Mouse (Mus musculus) urinary bladder, adult 18-20 months (tissue): ENCODE measurements around the gene Ankrd53.

Experiments used
- DNase-seq, 2 experiments: peaks; one replicate each; pipeline ENCODE4 v3.0.0; 2022; ENCODE audit warnings: low spot score in 2 of 2, mixed read lengths in 2 of 2

Gene Ankrd53

DNA sequence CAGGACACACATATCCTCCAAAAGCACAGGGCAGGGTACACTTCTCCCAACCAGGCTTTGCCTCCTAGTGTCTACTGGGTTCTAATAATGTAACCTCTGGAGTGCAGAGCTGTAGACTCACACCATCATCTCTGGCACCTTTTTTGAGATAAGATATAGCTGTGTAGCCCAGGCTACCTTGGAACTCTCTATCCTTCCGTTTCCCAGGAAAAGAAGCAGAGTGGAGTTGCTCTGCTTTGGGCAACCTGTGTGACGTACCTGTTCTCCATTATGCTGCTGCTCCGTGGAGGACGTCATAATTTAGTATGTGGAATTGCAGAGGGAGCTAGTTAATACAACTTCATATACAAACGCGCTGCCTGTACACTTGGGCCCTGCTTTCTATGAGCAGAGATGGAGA is at the start of gene Ankrd53:
Gene Ankrd53 (plus strand): TSS at position 301 of the 400 bp plus-strand sequence.
- DNase-seq = no peak

DNA sequence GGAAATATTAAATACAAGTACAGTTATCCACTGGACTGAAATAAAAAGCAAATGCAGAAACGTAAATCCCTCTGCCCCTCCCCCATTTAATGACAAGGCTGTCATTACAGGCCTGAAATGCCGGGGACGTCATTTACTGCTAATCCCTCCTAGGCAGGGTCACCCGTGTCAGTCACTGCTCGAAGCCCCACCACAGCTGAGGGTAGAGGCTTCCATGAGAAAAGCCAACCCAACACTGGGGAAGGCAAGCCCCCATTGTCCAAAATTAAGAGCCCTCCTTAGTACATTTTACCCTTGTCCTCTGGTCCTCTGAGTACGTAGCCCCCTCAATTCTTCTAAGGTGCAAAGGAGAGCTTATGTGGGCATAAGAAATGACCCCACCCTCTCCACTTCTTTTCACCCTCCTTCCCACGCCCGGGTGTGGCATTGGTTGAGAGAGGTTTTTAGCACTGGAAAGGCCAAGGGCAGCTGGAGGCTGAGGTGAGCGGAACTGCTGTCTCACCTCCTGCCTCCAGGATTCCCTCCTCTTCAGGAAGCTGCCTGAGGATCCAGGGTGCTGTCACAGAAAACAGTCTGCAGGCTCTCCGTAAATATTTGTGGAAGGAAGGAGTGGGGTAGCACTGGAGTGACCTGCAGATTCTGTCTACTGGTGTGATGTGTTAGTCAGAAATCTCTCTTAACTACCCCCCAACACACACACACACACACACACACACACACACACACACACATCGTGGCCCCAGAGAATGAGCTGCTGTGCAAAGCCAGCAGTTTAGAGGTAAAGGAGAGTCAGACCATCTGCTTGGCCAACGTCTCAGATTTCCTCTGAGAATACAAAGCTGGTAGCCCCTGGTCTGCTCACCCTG is 48.9 kb upstream of the Ankrd53 start:
- DNase-seq = no peak

DNA sequence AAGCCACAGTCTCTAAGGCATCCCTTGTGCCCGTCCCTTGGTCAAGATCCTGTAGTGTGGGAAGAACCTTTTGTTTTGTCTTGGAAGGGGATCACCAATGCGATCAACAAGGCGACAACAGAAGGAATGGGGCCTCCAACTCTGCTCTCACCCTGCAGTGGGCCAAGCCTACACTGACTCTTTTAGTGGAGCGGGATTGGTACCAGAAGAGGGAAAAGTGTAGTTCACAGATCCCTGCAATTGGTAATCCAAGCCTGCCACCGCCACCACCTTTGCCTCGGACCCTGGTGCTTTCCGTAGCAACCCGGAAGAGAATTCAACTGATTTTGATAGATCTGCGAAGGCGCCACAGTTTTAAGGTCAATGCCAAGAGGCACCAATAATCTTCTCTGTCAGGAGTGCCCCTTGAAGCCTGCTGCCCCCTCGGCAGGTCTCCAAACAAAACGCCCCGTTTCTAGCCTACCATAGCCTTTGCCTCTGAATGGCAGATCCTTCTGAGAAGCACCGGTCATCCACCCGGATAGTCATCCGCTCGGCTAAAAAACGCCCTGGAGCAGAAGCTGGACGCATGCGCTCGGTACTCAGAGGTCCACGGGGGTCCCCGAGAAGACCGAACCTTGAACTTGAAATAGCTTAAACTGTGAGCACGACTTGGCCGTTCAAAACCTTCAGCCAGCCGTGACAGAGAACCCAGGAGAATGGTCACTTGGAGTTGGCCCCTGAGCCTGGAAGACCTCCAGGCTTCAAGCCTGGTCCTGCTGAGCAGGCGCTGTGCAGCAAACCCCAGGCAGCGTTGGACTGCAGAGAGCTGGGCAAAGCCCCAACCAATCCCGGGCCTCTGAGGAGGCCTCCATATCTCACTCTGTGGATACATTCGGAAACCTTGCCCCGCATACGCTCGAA is 48.0 kb upstream of the Ankrd53 start:
- DNase-seq = no peak

DNA sequence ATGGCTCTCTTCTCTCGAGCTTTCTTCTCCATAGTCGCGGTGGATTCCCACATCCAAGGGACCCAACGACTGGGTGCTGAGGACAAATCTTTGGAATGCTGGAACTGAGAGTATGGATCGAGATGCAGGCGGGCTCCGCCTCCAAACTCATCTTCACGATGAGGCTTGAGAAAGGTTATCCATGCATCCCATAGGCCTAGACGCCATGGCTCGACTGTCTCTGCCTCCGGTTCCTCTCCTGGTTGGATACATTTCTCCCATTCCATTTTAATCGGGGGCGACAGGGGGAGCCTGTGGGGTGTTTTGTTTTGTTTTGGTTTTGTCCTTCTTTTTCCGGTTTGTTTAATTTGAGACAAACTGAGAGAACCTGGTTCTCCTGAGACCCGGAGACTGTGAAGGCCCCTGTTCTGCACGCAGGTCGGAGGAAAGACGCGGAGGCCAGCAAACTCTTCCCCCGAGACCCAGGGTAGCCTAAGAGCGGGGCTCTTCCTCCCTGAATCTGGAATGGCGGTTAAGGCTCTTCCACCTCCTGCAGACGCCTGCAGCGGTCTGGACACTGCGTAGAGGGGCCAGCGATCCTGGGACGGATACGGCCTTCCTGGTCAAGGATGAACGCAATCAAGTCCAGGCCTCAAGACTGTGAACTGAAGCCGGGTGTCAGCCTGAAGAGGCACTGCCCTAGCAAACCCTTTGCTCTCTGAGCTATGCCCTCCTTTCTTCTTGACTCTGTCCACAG is 46.8 kb upstream of the Ankrd53 start:
- no peak for DNase-seq

DNA sequence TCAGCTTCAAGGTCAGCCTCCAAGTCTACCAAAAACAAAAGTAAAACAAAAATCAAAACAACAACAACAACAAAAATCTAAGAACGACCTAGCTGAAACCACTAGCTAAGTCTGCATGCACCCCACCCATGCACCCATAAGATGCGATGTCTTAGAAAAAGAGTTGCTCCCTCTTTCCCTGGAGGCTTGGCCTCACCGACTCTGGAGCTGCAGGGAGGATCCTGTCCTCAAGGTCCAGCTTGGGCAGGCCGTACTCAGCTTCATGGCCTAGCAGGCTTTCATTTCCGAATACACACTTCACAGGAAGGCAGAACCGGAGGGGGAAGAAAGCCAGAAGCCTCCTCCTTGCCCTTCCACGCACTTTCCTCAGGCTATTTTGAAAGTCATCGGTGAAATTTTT is 45.4 kb upstream of the Ankrd53 start:
- no peak for DNase-seq

DNA sequence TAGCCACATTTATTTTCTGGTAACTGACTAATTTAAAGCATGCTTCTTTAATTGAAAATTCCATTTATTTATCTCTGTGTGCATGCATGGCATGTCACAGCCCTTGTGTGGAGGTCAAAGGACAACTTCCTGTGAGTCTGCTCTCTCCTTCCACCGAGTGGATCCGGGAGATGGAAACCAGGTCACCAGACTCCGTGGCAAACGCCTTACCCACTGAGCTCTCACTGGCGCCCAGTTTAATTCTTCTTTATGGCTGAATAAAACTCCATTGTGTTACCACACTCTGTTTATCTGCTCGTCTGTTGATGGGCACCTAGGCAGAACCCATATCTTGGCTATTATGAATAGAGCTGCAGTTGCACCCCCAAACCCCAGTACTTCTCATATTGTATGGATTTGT is 39.9 kb upstream of the Ankrd53 start:
- DNase-seq = no peak

DNA sequence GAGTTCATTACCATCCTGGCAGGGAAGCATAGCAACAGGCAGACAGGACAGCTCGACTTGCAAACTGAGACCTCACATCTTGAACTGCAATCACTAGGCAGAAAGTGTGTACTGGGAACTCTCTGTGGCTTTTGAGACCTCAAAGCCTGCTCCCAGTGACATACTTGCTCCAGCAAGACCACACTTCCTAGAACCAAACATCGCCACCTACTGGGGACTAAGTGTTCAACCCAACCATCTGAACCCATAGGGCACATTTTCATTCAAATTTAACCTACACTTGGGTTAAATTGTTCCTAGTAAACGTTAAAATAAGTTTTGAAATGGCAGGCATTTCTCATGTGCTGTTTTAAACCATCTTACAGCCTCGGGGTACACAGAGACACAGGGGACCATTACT is 35.3 kb upstream of the Ankrd53 start:
- DNase-seq = no peak

DNA sequence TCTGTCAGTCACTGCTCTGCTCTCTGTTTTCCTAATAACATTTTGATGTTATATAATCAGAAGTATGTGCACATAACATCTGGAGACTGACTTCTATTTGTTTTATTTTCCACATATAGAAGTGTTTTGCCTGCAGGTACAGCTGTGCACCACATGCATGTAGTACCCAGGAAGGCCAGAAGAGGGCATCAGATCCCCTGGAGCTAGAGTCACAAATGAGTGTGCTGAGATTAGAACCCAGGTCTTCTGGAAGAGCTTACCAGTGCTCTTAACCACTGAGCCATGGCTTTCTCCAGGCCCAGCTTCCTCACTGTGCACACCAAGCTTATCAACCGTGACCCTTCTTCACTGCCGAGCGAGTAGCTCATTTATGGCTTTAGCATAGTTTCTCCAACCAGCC is 34.0 kb upstream of the Ankrd53 start:
- no peak for DNase-seq

DNA sequence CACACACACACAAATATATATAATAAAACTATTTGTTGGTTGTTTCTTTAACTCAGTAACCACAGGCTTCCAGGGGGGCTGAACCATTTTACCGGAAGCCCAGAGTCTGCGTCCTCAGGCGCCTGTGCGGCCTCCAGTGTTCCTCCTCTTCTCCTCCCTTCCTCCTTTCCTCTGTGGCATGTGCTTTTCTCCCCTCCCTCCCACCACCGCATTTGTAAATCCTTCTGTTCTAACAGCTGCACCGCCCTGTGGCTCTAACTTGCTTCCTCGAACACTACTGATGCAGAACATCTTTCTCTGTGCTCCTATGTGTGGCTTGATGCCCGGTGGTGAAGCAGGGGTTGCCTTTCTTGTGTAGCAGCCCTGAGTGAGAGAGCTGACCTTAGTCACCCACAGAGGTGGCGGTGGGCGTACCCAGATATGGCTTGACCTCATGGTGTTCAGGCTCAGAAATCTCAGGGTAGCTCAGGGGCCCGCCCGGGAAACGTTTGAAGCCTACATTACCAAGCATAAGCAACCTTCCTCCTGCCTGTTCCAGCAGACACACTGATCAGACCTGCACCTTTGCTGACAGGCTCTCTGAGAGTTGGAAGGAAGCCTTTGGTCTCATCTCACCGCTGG is 33.0 kb upstream of the Ankrd53 start:
- DNase-seq = no peak

DNA sequence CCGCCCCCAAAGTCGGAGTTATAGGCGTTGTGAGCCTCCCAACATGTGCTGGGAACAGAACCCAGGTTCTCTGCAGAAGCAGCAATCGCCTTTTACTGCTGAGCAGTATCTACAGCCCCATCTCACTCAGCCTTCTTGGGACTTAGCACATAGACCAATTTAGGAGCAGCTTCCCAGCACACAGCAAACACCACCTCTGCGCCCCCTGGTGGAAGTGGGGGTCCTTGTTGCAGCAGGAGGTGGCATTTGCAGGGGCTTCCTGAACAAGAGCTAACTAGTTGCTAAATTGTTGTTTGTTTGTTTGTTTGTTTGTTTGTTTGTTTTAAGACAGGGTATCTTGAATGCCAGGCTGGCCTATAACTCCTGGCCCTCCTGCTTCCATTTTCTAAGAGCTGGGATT is 31.3 kb upstream of the Ankrd53 start:
- peak; percentile 44 to 45 for DNase-seq

DNA sequence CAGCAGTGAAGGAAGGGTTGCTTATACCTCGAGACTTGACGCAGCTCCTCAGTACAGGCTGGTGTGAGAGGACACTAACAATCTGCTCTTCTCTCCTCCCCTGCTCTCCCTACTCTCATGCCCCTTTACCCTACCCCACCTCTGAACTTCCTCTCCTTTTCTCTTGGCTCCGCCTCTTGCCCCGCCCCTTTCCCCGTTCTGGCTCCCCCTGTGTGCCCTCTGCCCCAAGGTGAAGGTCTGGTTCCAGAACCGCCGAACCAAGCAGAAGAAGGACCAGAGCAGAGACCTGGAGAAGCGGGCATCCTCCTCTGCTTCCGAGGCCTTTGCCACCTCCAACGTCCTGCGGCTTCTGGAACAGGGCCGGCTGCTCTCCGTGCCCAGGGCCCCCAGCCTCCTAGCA is 25.1 kb upstream of the Ankrd53 start:
- DNase-seq = no peak

DNA sequence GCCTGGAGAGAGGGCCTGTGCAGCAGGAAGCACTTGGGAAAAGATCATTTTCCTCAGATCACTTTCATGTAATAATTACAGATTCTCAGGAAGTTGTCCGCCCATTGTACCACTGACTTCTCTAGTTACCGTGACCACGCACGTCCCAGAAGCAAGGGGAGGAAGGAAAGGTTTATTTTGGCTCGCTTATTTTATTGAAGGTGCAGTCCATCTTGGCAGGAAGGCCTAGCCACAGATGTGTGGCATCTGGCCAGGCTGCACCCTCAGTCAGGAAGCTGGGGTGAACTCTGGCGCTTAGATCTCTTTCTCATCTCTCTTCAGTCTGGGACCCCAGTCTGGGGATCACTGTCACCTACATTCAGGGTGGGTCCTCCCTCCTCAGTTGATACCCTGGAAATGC is 23.8 kb upstream of the Ankrd53 start:
- no peak for DNase-seq

DNA sequence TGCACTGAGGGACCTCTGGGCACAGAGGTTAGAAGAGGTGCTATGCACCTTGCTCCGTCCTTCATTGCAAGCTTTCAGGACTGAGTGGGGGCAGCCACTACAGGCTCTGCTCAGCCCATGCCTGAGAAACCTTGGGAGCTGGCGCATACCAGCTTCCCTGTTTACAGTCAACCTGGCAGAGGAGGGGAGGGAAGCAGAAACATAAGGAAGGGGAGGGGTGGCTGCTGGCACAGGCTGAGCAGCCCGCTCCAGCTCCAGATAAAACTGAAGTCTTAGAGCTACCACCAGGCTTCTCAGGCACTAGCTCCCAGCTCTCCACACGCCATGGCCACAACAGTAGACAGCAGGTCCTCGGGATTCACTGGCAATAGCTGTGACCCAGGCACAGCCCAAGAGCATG is 19.7 kb upstream of the Ankrd53 start, which contains the start of gene Atp6v1b1:
Gene Atp6v1b1 (plus strand): TSS at position 230 of the 400 bp plus-strand sequence.
- no peak for DNase-seq

DNA sequence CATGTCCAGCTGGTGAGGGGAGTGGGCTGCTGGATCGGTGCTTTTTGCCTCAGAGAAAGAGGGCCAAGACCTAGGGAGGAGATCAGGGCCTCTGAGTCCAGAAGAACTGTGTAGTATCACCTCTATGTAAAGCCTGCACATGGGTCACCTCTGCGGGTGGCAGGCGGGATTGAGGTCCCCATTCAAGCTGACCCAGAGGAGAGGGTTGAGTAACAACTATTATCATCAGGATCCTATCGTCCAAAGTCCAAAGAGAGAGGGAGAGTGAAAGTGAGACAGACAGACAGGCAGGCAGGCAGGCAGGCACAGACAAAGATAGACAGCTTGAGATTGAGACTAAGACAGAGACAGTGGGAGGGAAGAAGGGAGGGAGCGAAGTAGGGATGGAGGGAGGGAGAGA is 19.2 kb upstream of the Ankrd53 start:
- DNase-seq = no peak

DNA sequence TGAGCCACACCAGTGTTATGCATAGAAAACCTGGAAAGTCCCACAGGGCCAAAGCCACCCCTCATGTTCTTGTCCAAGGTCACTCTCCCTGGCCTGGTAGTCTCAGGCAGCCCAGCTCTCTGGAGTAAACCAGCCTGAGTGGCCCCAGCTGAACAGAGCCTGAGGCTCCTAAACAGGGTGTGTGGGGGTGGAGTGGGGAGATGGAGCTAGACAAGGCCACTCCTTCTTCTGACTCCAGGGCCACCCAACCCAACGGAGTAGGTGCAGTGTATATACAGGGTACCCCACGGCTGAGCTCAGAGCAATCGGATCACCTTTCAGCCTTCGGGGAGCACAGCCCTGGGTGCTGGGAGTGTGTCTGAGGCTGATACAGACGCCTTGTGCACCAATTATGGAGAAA is 18.3 kb upstream of the Ankrd53 start:
- no peak for DNase-seq

DNA sequence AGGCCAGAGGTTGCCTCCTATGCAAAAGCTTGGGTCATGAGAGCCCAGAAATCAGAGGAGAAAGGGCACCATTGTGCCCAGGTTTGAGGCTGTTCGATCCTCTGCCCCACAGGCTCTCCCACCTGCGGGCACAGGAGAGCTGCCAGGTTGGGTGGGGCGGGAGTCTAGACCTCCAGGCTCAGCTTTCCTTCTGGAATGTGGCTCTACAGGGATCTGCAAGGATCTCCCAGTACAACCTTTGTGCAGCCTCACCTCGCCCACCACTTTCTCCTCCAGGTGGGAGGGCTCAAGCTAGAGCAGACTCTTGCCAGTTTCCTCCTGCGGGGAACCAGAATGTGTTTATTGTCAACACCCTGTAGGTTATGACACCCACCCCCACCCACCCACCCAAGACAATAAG is 17.9 kb upstream of the Ankrd53 start:
- no peak for DNase-seq

DNA sequence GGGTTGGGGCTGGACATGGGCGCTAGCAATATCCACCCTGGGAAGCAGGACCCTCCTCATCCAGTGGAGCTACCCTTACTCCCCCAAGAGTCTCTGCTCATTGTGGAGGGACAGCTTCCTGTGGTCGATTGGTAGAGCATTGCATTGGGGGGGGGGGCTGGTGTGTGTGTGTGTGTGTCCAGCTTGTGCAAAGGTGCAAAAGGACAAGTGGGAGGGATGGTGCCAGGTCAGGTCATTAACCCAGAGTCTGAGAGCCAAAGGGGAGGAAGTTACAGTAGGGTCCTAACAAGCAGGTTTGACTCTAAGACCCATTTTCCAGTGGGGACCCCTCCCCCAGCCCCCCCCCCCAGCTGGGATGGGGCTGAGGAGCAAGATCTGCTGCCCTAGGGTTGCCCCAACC is 17.0 kb upstream of the Ankrd53 start:
- DNase-seq = no peak

DNA sequence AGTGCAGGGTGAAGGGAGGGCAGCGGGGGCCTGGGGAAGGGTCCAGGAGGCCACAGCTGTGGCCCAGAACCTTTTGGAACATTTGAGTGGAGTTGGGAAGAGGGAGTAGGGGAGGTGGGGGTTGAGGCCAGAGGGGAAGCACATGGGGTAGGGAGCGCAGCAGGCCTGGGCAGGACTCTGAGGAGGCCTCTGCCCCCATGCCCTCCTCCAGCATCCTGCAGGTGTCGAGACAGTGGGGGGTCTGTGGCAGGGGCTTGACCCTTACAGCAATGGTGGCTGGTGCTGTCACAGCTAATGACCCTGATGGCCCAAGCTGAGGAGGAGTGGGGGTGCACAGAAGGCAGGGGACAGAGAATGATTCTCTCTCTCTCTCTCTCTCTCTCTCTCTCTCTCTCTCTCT is 13.2 kb upstream of the Ankrd53 start:
- no peak for DNase-seq

DNA sequence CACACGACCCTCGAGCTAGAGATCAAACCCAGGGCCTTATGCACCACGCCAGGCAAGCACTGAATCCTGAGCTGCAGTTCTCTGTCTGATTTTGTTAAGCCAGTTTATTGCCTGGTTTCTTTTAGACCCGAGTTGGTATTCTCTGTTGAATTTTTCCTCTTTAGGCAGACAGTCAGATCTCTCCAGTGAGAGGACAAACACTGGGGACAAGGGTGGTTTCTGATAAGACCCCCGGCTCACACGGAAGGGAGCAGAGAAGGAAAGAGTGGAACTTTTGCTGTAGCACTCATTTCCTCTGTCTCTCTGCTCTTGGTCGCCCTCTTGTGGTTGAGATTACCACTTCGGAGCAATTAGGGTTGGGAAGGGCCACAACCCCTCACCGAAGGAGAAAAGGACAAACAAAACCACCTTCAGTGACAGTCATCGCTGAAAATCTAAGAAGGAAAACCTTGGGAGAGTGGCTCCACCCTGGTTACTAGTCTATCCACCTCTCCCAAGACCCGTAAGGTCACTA is 12.2 kb upstream of the Ankrd53 start:
- DNase-seq = peak in 1 of 2 experiments; percentile 46

DNA sequence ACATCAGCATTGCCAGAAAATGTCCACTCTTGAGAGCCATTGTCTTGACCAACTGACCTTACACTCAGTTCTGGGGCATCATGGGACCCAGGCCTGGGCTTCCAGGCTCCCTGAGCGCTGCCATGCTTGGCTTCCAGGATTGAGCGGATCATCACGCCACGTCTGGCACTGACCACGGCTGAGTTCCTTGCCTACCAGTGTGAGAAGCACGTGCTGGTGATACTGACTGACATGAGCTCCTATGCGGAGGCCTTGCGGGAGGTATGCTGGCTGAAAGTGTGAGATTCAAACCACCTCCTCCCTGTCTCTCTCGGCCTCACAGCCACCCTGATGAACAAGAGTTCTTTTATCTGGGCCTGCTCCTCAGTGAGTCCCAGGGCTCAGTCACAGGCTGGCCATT is 6.4 kb upstream of the Ankrd53 start:
- no peak for DNase-seq

DNA sequence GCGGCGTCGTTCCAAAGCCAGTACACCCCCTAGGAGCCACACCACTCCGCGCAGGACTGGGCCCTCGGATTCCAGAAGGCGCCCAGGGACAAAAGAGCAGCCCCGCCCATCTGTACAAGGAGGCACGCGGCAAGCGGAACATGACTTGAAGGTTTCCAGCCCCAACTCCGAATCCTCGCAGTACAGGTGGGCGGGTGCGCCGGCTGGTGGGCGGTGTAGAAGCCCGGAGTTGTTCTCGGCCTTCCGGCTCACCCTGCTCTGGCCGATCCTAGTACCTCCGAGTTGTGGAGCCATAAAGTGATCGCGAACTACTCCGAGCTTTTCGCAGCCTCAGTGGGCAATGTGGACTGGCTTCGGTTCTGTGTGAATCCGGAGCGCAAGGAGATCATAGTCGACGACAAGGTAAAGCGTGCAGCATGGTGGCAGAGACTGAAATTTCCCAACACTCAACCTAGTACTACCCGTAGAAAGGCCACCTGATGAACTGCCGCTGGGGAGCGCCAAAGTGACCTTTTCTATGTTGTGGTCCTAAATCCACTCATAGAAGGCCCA is 512 bp downstream of the Ankrd53 start:
- peak; percentile 13 to 36 for DNase-seq
